Mouse (Mus musculus): ENCODE results near the gene Ripk3.

- TF ChIP-seq GATA1 (IDR thresholded peaks at IDR 0.05; ENCODE audit: borderline replicate concordance, low read length) (no peak), FLI1 (IDR thresholded peaks at IDR 0.05; ENCODE audit: low read length) (no peak)
Observed at GRCm38 (mm10) chr14:55761163-55761562, 27.5 kb downstream of the Ripk3 start, which contains the start of gene Ltb4r2.
